15 mouse cellular contexts compared by ENCODE assay signal in genomic region chr16:92786883-92787321, GRCm38 (mm10). TPM values are rescaled to one million over a fixed set of nuclear protein-coding genes. Genes with fewer than 3 reads are reported as not detected.
DNase-seq lines count a peak whose midpoint lies in the region; ATAC-seq lines count a peak whose summit lies in the region.
"Had no signal": no experiment of that assay in that cellular context is flagged by ENCODE, and none has a peak within 500 bp of the region (broad histone marks: within the 10 kb centered on the region; RNA-seq: fewer than 3 reads in every experiment).

No protein-coding gene starts in this region.

- intact Hi-C loops in heart, postnatal 36 days (cut with DNase I): no loop called here

- H3K4me2 ChIP-seq in liver, embryonic 16.5 days (ENCODE audit: low read depth, low read length): no peak overlapping the region
- H3K4me2 ChIP-seq in midbrain, embryonic 14.5 days (ENCODE audit: low read length): no peak overlapping the region
- H3K4me2 ChIP-seq: heart, embryonic 15.5 days; limb, embryonic 12.5 days had no signal

- peak overlapping the region; percentile 9; the same call in 1 of the 2 replicates for H3K27ac ChIP-seq in liver, embryonic 16.5 days (ENCODE audit: low read length)
- H3K27ac ChIP-seq in midbrain, embryonic 14.5 days (replicated peaks; ENCODE audit: low read depth, low read length): no peak overlapping the region
- H3K27ac ChIP-seq: heart, embryonic 15.5 days; limb, embryonic 12.5 days; midbrain, embryonic 10.5 days had no signal

- H3K4me3 ChIP-seq in liver, embryonic 16.5 days (ENCODE audit: low read depth, low read length): no peak overlapping the region
- no peak overlapping the region for H3K4me3 ChIP-seq in midbrain, embryonic 14.5 days (replicated peaks; ENCODE audit: low read depth, low read length)
- H3K4me3 ChIP-seq: heart, embryonic 15.5 days; limb, embryonic 12.5 days; midbrain, embryonic 10.5 days had no signal

- ATAC-seq in activated CD4-positive, CD25-positive, alpha-beta regulatory T cell, adult 4 months: peak; percentile 72
- ATAC-seq in liver, embryonic 16.5 days (ENCODE audit: low read depth): no peak
- no peak for ATAC-seq in midbrain, embryonic 14.5 days (ENCODE audit: low FRiP score, low TSS enrichment)
- ATAC-seq: forebrain, postnatal 0 days; Patski had no signal

- H3K9ac ChIP-seq in liver, embryonic 16.5 days (ENCODE audit: low read depth, low read length): no peak overlapping the region
- H3K9ac ChIP-seq in midbrain, embryonic 14.5 days (replicated peaks; ENCODE audit: low read length): no peak overlapping the region
- H3K9ac ChIP-seq: forebrain, postnatal 0 days; heart, embryonic 15.5 days; limb, embryonic 12.5 days had no signal

- H3K27me3 ChIP-seq in liver, embryonic 16.5 days (ENCODE audit: control insufficient read depth, insufficient read depth, low read depth, low read length): no peaks in the 10 kb centered on the region
- H3K27me3 ChIP-seq in midbrain, embryonic 14.5 days (ENCODE audit: control insufficient read depth, insufficient read depth, low read length): no peaks in the 10 kb centered on the region
- H3K27me3 ChIP-seq: limb, embryonic 12.5 days; Patski had no signal

- peaks cover 29% of the 10 kb centered on the region for H3K4me1 ChIP-seq in liver, embryonic 16.5 days (ENCODE audit: control insufficient read depth, low read depth, low read length)
- H3K4me1 ChIP-seq in midbrain, embryonic 14.5 days (ENCODE audit: control insufficient read depth, insufficient read depth, low read length): no peaks in the 10 kb centered on the region

- peak; percentile 94 for DNase-seq in heart, adult 11 months
- DNase-seq in heart, postnatal 36 days: no peak
- DNase-seq in 416B (ENCODE audit: low read depth): peak; percentile 77
- no peak for DNase-seq in MN1 (ENCODE audit: low spot score)
- no peak for DNase-seq in midbrain, embryonic 14.5 days
- no peak for DNase-seq in cerebellum, postnatal 36 days
- DNase-seq: adrenal gland, adult 8-10 months; forebrain, postnatal 0 days; kidney, postnatal 10 days had no signal

- no peaks in the 10 kb centered on the region for H3K9me3 ChIP-seq in liver, embryonic 16.5 days (replicated peaks; ENCODE audit: control insufficient read depth, low read length)
- no peaks in the 10 kb centered on the region for H3K9me3 ChIP-seq in midbrain, embryonic 14.5 days (ENCODE audit: control insufficient read depth, low read length)
- H3K9me3 ChIP-seq: heart, embryonic 15.5 days; limb, embryonic 12.5 days; midbrain, embryonic 10.5 days had no signal

- no peaks in the 10 kb centered on the region for H3K36me3 ChIP-seq in liver, embryonic 16.5 days (ENCODE audit: control insufficient read depth, insufficient read depth)
- H3K36me3 ChIP-seq in midbrain, embryonic 14.5 days (ENCODE audit: control insufficient read depth, insufficient read depth, low read length): no peaks in the 10 kb centered on the region
- H3K36me3 ChIP-seq: heart, embryonic 15.5 days; limb, embryonic 12.5 days; midbrain, embryonic 10.5 days had no signal

- WGBS in liver, embryonic 16.5 days (ENCODE audit: insufficient replicate concordance): 34% methylated on average over 5 of the region's 5 CpGs
- WGBS in midbrain, embryonic 14.5 days: 72% methylated on average over 5 of the region's 5 CpGs

RNA-seq across cellular contexts. Expression of gene Runx1, which starts 39.0 kb away (rescaled TPM):
- 1 to 10 TPM; 2.4 to 3.3 TPM for total RNA-seq in heart, postnatal 36 days (2021)
- polyA plus RNA-seq in activated CD4-positive, CD25-positive, alpha-beta regulatory T cell, adult 4 months (2017; shearing (Covaris generic)): 10 to 100 TPM; 30.7 to 37.2 TPM
- 4.1 and 4.4 TPM in 2 replicates for polyA plus RNA-seq in liver, embryonic 16.5 days (2015; fragmentation: Nextera tagmentation; extraction: Ambion mirVana)
- 0.59 and 0.76 TPM in 2 replicates for polyA plus RNA-seq in midbrain, embryonic 14.5 days (2014; fragmentation: Nextera tagmentation; extraction: Ambion mirVana)

Comparison
In these comparisons a context has a peak if more than half of its experiments do, and no peak if none do; other contexts are left out.
1. DNase-seq: peak in heart, adult 11 months (single experiment) and 416B (single experiment); none in heart, postnatal 36 days (0 of 2), MN1 (single experiment), midbrain, embryonic 14.5 days (single experiment) and cerebellum, postnatal 36 days (0 of 2).